Mouse (Mus musculus): ENCODE measurements around the gene 4930432K21Rik.

- no peak for TF ChIP-seq TAL1 (IDR thresholded peaks at IDR 0.05; ENCODE audit: low read length)
- no peak for TF ChIP-seq GATA1 (IDR thresholded peaks at IDR 0.05; ENCODE audit: low read length)
These were observed 35.6 kb downstream of the 4930432K21Rik start for GRCm38 (mm10) chr8:84183261-84184084.
